Mouse (Mus musculus) embryonic fibroblast, embryonic 13.5 days (primary cell): ENCODE results near the gene Chd5. TPM values are rescaled to one million over a fixed set of nuclear protein-coding genes. Genes with fewer than 3 reads are reported as not detected.
A peak's percentile ranks its signal among the peaks of the same experiment; 100 is the strongest.

Experiments used
- H3K27ac ChIP-seq: 2 replicates; pipeline ENCODE4 v1.5.1; 2012; ENCODE audit warnings: low read length, control low read depth, inconsistent platforms; ENCODE audit not compliant: insufficient read depth
- H3K4me1 ChIP-seq: 2 replicates; pipeline ENCODE4 v1.6.1; 2011; ENCODE audit warnings: low read length; ENCODE audit not compliant: control insufficient read depth, insufficient read depth
- H3K4me3 ChIP-seq: 2 replicates; pipeline ENCODE4 v1.5.1; 2011; ENCODE audit warnings: mild to moderate bottlenecking, control low read depth, low read length; ENCODE audit not compliant: insufficient read depth
- CTCF ChIP-seq: IDR thresholded peaks from 2 replicates; pipeline ENCODE4 v1.5.1; 2011; ENCODE audit warnings: mild to moderate bottlenecking, control low read depth, low read length, moderate library complexity, borderline replicate concordance; ENCODE audit not compliant: insufficient read depth
- POLR2A ChIP-seq: IDR thresholded peaks from 2 replicates; pipeline ENCODE4 v1.6.1; 2011; ENCODE audit warnings: low read depth, mild to moderate bottlenecking, control low read depth, low read length, moderate library complexity
- polyA plus RNA-seq: library from polyadenylated mRNA; stranded (reverse); fragments of >200 nt; gene quantifications from 2 replicates; pipeline ENCODE4 v1.2.4, GENCODE M21; 2011; ENCODE audit warnings: low read depth; ENCODE audit not compliant: missing spikeins, insufficient read length

Gene Chd5
- polyA plus RNA-seq, 1 experiment = 0.56 TPM

GRCm38 (mm10) chr4:152313934-152314333 lies 24.5 kb upstream of the Chd5 start:
- TF ChIP-seq POLR2A (no peak), CTCF (no peak)
- Histone ChIP-seq H3K4me1 (no peaks in the 10 kb centered on the region), H3K27ac (no peak overlapping the region), H3K4me3 (no peak overlapping the region)

- H3K4me1 ChIP-seq = no peaks in the 10 kb centered on the region
- no peak overlapping the region for H3K4me3 ChIP-seq
- no peak for TF ChIP-seq CTCF
- no peak for TF ChIP-seq POLR2A
- no peak overlapping the region for H3K27ac ChIP-seq
Observed at GRCm38 (mm10) chr4:152315498-152316213, 22.8 kb upstream of the Chd5 start.

- no peak for TF ChIP-seq POLR2A
- Histone ChIP-seq H3K27ac (no peak overlapping the region), H3K4me3 (no peak overlapping the region), H3K4me1 (no peaks in the 10 kb centered on the region)
Observed at GRCm38 (mm10) chr4:152317631-152318033, 20.8 kb upstream of the Chd5 start.

GRCm38 (mm10) chr4:152318517-152319234 lies 19.8 kb upstream of the Chd5 start, which contains the start of gene Rnf207:
TSS of gene Rnf207 (minus strand) at chr4:152318993.
- Histone ChIP-seq H3K4me3 (0 out of 2 replicates have a peak within 1 kb of the TSS, but pooled peaks have one; percentile 1), H3K4me1 (no peaks in the 10 kb centered on the region), H3K27ac (peak within 1 kb of the TSS; percentile 11; the same call in 1 of the 2 replicates)
- TF ChIP-seq CTCF = peak; percentile 31; the same call in 1 of the 2 replicates
- peak; percentile 67 for TF ChIP-seq POLR2A

GRCm38 (mm10) chr4:152321464-152321863 lies 17.0 kb upstream of the Chd5 start:
- Histone ChIP-seq H3K4me3 (no peak overlapping the region), H3K27ac (no peak overlapping the region), H3K4me1 (0 out of 2 replicates have a peak, but pooled peaks cover 2% of the 10 kb centered on the region)
- TF ChIP-seq POLR2A = no peak
- TF ChIP-seq CTCF = no peak

GRCm38 (mm10) chr4:152324641-152325562 lies 13.5 kb upstream of the Chd5 start:
- Histone ChIP-seq H3K4me3 (peak overlapping the region; percentile 35), H3K27ac (peak overlapping the region; percentile 19; the same call in 1 of the 2 replicates), H3K4me1 (0 out of 2 replicates have a peak, but pooled peaks cover 2% of the 10 kb centered on the region)
- no peak for TF ChIP-seq POLR2A
- no peak for TF ChIP-seq CTCF

GRCm38 (mm10) chr4:152325574-152326411 lies 12.7 kb upstream of the Chd5 start, which contains the start of gene Rpl22:
TSS of gene Rpl22 (plus strand) at chr4:152325742.
- Histone ChIP-seq H3K27ac (peak within 1 kb of the TSS; percentile 19), H3K4me3 (peak within 1 kb of the TSS; percentile 100), H3K4me1 (0 out of 2 replicates have a peak, but pooled peaks cover 2% of the 10 kb centered on the region)
- no peak for TF ChIP-seq CTCF
- TF ChIP-seq POLR2A = peak; percentile 92

GRCm38 (mm10) chr4:152326543-152326942 lies 11.9 kb upstream of the Chd5 start:
- TF ChIP-seq POLR2A (no peak), CTCF (no peak)
- no peak overlapping the region for H3K27ac ChIP-seq
- peak overlapping the region; percentile 100 for H3K4me3 ChIP-seq
- H3K4me1 ChIP-seq = 0 out of 2 replicates have a peak, but pooled peaks cover 2% of the 10 kb centered on the region
